Mouse (Mus musculus) stomach, embryonic 16.5 days (tissue): ENCODE data around the gene Prss12. TPM values are rescaled to one million over a fixed set of nuclear protein-coding genes. Genes with fewer than 3 reads are reported as not detected.

ENCODE experiments used
- ATAC-seq: fragments of 200-750 bp; cut with Nextera tagmentation; 2 replicates; pipeline ENCODE4 v1.8.0; 2017; ENCODE audit warnings: moderate number of reproducible peaks, moderate TSS enrichment; ENCODE audit not compliant: insufficient read depth, low FRiP score
- H3K27ac ChIP-seq: fragments of 300-500 bp; sonication (generic); 2 replicates; pipeline ENCODE4 v1.5.1; 2014; ENCODE audit warnings: low read length
- H3K27me3 ChIP-seq: fragments of 300-500 bp; sonication (generic); 2 replicates; pipeline ENCODE4 v1.6.1; 2014; ENCODE audit warnings: low read length, control low read depth, mixed read lengths; ENCODE audit not compliant: control insufficient read depth, insufficient read depth
- H3K36me3 ChIP-seq: fragments of 300-500 bp; sonication (generic); 2 replicates; pipeline ENCODE4 v1.6.1; 2014; ENCODE audit warnings: low read length; ENCODE audit not compliant: control insufficient read depth, insufficient read depth
- H3K4me1 ChIP-seq: fragments of 300-500 bp; sonication (generic); 2 replicates; pipeline ENCODE4 v1.6.1; 2014; ENCODE audit warnings: low read length, control low read depth, mixed read lengths; ENCODE audit not compliant: control insufficient read depth, insufficient read depth
- H3K4me2 ChIP-seq: fragments of 300-500 bp; sonication (generic); 2 replicates; pipeline ENCODE4 v1.6.1; 2014; ENCODE audit warnings: low read depth, low read length, mixed read lengths
- H3K4me3 ChIP-seq: fragments of 300-500 bp; sonication (generic); replicated peaks from 2 replicates; pipeline ENCODE4 v1.5.1; 2014; ENCODE audit warnings: mild to moderate bottlenecking, low read length
- H3K9ac ChIP-seq: fragments of 300-500 bp; sonication (generic); 2 replicates; pipeline ENCODE4 v1.6.1; 2014; ENCODE audit warnings: low read length
- H3K9me3 ChIP-seq: fragments of 300-500 bp; sonication (generic); replicated peaks from 2 replicates; pipeline ENCODE4 v1.6.1; 2016; ENCODE audit warnings: low read length, control low read depth; ENCODE audit not compliant: control insufficient read depth
- WGBS: fragments of 180-500 bp; shearing (Covaris S2); extraction: QIAGEN DNeasy Blood & Tissue Kit; methylation state at CpG from one replicate; pipeline ENCODE4 v1.1.7; 2014; 5-methylcytosine and 5-hydroxymethylcytosine counted together
- polyA plus RNA-seq: library from polyadenylated mRNA; unstranded; fragments of >200 nt; fragmentation: Nextera tagmentation; extraction: Ambion mirVana; gene quantifications from 2 replicates; pipeline ENCODE4 v1.2.1, GENCODE M21; 2015

The Prss12 gene
- polyA plus RNA-seq, 1 experiment from 2014 or later: 3.3 TPM

GRCm38 (mm10) chr3:123550487-123550886 lies 103.8 kb downstream of the Prss12 start:
- H3K27ac ChIP-seq: no peak overlapping the region
- H3K4me2 ChIP-seq: no peak overlapping the region
- no peaks in the 10 kb centered on the region for H3K36me3 ChIP-seq
- 84% methylated on average over 3 of the region's 3 CpGs for WGBS
- H3K27me3 ChIP-seq: no peaks in the 10 kb centered on the region
- no peaks in the 10 kb centered on the region for H3K9me3 ChIP-seq
- no peak overlapping the region for H3K4me3 ChIP-seq
- H3K4me1 ChIP-seq: no peaks in the 10 kb centered on the region
- no peak for ATAC-seq
- no peak overlapping the region for H3K9ac ChIP-seq

- H3K27me3 ChIP-seq: no peaks in the 10 kb centered on the region
- 75% methylated on average over 6 of the region's 6 CpGs for WGBS
- H3K4me3 ChIP-seq: no peak overlapping the region
- no peak overlapping the region for H3K4me2 ChIP-seq
- H3K9ac ChIP-seq: no peak overlapping the region
- no peak overlapping the region for H3K27ac ChIP-seq
- no peaks in the 10 kb centered on the region for H3K9me3 ChIP-seq
- ATAC-seq: no peak
- H3K36me3 ChIP-seq: no peaks in the 10 kb centered on the region
- H3K4me1 ChIP-seq: no peaks in the 10 kb centered on the region
Measured at GRCm38 (mm10) chr3:123553872-123554271, 107.2 kb downstream of the Prss12 start.

- no peaks in the 10 kb centered on the region for H3K27me3 ChIP-seq
- no peak overlapping the region for H3K27ac ChIP-seq
- no peaks in the 10 kb centered on the region for H3K9me3 ChIP-seq
- H3K4me3 ChIP-seq: no peak overlapping the region
- no peak overlapping the region for H3K4me2 ChIP-seq
- no peaks in the 10 kb centered on the region for H3K4me1 ChIP-seq
- H3K9ac ChIP-seq: no peak overlapping the region
- H3K36me3 ChIP-seq: no peaks in the 10 kb centered on the region
- WGBS: 87% methylated on average over 7 of the region's 7 CpGs
- ATAC-seq: no peak
Measured at GRCm38 (mm10) chr3:123555254-123555865, 108.6 kb downstream of the Prss12 start.

Other genes with a start within 250 kb of the Prss12 start
- 38.7 and 38.9 TPM in 2 replicates for gene Synpo2, start 210.8 kb upstream of the Prss12 start, polyA plus RNA-seq
- gene Sec24d, start 179.5 kb upstream of the Prss12 start, polyA plus RNA-seq: 110 and 114 TPM in 2 replicates
- 24.4 and 25.0 TPM in 2 replicates for gene Mettl14, start 60.8 kb upstream of the Prss12 start, polyA plus RNA-seq
- 3.3 and 3.5 TPM in 2 replicates for gene Ndst3, start 243.9 kb downstream of the Prss12 start, polyA plus RNA-seq